Mouse (Mus musculus) neutrophil, adult 5-6 weeks (primary cell): ENCODE data around the gene Golt1b. TPM values are rescaled to one million over a fixed set of nuclear protein-coding genes. Genes with fewer than 3 reads are reported as not detected.
A peak's percentile ranks its signal among the peaks of the same experiment; 100 is the strongest.
"Not testable (repeated sequence)": the region's sequence is repeated elsewhere in the genome, so short reads cannot be mapped to it uniquely, and the experiment has no call there.

Experiments used
- ATAC-seq: fragments of 151-379, 151-347 bp; 2 replicates; pipeline ENCODE4 v1.8.0; 2017; ENCODE audit warnings: mild to moderate bottlenecking, moderate TSS enrichment; ENCODE audit not compliant: insufficient number of reproducible peaks, poor library complexity, low FRiP score, severe bottlenecking; ENCODE audit errors: extremely low read depth
- total RNA-seq: library from RNA; stranded (forward); fragments of 200-1000 nt; gene quantifications from 2 replicates; pipeline ENCODE4 v1.2.3, GENCODE M21; 2017

Golt1b gene
- 14.9 and 16.3 TPM in 2 replicates for total RNA-seq

DNA sequence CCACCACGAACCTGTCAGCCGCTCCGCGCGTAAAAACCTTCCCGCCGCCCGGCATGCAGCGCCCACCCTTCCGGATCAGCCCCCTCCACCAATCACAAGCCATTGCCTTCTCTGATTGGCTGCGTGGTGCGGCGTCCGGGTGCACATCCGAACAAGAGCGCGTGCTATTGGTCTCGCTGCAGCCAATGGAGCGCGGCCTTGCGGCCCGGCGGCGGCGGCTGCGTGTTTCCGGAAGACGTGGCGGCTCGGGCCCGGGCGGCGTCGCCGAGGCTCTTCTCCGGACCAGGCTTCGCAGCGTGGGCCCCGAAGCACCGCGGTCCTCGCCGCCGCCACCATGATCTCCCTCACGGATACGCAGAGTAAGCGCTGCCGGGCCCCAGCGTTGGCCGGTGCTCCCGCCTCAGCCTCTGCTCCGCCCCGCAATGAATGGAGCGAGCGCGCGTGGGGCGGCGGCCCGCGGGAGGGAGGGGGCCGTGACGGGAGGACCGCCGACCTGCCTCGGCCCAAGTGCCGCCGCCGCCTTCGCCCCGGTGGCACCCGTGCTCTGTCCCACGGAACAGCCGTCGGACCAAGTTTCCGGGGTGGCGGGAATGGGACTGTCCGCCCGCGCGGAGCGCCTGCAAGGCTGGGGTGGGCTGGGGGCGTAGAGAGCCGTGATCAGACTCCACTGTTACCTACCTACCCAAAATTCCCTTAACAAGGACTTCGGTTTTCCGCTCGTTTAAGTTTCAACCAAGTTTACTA, at the start of gene Golt1b, which contains the start of gene Recql:
TSS of gene Golt1b (plus strand) at position 211 of the 744 bp plus-strand sequence.
TSS of gene Recql (minus strand) at position 77 of the 744 bp plus-strand sequence.
- ATAC-seq = peak; percentile 100

DNA sequence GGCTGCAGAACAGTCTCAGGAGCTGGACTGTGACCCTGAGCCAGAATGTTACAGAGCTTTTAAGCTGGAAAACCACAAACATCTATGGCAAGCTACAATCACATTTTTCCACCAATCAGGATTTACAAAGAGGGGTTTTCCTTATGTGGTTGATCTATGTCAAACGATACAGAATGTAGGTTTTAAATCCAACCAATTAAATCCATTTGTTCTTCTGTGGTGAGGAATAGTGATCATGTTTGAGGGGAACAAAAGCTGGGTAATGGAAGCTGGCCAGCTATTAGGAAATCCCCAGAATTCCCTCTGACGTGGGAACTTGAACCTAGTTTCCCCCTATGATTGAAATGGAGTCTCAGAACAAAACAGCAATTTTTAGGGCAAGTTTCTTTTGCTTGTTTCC, 48.1 kb upstream of the Golt1b start:
- no peak for ATAC-seq

DNA sequence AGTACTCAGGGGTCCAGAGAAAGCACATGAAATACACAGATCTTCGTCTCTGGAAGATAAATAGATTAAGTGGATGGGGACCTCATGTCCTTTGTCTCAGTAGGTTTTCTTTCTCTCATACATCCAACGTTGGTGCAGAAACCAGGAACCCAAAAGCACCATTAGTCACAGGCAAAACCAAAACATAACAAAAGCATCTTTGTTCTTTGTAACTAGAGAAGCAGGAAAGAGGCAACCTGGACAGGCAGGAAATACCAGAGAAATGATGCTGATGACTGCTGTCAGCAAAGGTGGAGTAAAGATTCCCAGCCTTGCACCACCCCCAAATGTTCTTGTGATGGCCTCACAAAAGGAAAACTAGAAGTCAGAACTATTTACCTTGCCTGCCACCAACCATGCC, 47.4 kb upstream of the Golt1b start:
- no peak for ATAC-seq

DNA sequence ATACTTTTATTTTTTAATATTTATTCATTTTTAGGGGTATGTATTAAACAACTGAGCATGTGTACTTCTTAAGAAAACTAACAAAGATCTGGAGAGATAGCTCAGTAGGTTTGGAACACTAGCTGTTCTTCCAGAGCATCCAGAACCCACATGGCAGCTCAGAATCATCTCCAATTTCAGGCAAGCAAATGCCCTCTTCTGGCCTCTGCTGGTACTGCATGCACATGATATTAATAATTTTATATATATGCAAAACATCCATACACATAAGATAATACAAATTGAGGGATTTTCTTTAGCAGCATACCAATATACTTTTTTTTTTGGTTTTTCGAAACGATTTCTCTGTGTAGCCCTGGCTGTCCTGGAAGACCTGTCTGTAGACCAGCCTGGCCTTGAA, 43.5 kb upstream of the Golt1b start:
- no peak for ATAC-seq

DNA sequence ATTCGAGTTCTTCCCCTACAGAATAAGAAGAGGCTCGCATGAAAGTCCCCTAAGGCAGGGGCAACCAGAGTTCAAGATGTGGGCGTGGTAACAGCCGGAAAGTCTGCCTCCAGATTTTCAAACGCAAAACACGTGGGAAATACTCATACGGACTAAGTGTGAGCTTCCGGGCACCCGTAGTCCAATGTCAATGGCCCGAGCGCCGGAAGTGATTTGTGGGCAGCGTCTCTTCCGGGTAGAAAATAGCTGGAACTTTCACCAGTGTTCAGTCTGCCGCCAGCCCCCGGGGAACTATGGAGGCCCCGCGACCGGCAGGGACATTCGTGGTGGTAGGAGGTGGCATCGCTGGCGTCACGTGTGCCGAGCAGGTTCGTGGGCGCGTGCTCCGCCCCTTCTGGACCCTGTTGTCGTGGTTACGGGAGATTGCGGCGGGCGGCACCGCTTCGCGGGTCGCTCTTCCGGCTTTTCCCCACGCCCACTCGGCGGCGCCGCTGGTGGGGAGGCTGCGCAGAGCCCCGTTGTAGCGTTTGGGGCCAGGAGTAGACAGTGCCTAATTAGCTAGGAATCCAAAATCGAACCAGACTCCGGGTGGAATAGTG, 41.5 kb upstream of the Golt1b start, which contains the start of gene Pyroxd1:
TSS of gene Pyroxd1 (plus strand) at position 215 of the 599 bp plus-strand sequence.
- peak; percentile 83 for ATAC-seq

DNA sequence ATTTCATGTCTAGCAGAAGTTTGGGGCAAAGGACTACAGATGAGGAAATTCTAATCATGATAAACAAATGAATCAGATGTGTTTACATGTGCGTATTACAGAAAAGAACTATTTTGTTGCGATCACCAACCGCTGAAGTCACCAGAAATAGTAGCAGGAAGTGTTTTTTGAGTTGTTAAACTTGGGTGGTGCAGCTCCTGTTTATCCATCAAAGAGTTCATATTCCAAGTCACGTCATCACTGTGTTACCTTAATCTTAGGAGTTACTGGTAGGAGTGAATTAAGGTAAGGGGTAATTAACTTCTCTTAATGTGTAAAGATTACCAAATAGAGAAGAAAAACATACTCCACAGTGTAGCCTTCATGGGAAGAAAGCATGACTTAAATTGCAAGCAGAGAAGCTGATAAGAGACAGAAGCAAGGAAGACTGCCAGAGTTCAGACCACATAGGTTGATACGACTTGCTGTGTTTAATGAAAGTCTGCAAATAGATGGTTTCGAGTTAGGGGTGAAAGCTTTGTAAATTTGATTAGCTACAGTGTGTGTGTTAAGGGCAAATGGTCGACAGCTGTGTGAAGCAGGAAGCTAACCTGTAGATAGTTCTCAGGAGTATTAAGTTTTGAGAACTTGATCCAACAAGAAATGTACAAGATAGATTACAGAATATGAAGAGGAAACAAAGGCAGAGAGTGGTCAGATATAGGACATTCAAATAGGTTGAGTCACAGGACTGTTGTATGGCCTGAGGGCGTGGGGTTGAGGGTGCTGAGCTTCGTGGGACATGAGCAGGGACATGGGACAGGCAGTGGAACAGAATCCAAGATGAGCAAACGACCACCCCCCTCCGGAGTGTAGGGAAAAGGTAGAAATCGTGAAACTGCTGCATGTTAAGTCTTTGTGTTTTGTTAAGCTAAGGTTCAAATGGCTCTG, 40.6 kb upstream of the Golt1b start:
- ATAC-seq = no peak

DNA sequence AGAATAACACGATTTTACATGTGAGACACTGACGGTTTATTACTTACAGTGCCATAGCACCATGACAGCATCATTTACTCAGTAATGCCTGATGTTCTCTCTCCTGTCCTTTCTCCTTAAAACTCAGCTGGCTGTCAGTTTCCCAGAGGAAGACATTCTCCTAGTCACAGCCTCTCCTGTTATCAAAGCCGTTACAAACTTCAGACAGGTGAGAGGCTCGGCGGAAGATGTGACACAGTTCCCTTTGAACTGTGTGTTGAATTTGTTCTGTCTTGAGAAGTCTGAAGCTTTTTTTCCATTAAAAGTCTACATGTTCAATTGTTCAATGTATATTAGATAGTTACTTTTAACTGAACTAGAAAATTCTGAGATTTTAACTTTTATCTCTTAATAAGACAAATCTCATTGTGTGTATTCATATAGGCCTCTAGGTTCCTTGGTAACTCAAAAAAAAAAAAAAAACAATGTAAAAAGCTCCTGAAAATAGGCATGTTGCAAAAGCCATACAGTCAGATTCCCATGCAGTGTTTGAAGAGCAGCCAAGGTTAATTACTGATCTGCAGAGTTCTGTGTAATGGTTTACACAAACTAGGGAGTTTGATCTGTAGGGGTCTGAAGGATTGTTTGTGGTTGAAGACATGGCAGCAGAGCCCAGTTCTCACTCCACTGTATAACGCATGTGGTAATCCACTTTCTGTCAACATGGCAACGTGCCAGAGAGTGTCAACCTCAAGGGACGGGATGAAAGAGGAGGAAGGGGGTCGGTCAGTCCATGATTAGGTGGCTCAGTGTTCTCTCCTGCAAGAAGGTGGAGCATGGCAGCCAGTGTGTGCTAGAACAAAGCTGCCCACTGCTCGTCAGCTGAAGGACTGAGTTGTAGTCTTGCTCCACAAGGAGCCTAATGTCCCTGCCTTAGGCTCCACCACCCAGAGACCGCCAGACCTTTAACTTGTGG, 39.3 kb upstream of the Golt1b start:
- ATAC-seq = no peak

DNA sequence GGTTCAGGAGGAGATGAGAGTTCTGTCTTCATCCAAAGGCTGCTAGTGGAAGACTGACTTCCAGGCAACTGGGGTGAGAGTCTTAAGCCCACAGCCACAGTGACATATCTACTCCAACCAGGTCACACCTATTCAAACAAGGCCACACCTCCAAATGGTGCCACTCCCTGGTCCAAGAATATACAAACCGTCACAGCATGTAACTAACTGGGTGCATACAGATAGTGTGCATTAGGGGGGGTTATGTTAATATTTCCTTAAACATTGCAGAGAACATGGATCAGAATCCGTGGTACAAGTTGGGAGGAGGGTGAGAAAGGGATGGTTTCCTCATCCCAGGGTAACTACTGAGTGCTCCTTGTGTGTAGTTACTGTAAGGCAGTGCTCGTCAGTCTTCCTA, 34.9 kb upstream of the Golt1b start:
- ATAC-seq = not testable (repeated sequence)

DNA sequence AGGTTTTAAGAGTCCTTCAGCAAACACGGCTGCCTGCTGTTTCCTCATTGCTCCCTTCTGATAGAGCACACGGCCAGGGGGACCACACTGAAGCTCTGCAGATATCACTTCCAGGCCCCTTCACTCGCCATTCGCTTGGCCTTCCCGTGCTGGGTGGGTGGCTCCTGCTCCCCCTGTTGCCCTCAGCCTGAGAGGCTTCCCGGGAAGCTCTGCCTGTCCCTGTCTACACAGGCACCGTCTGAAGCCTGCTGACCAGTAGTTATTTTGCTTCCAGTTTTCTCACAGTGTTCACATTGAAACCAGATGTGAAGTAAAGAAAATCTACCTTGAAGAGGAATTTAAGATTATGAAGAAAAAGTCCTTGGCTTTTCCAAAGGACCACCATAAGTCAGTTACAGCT, 29.9 kb upstream of the Golt1b start:
- ATAC-seq = no peak

DNA sequence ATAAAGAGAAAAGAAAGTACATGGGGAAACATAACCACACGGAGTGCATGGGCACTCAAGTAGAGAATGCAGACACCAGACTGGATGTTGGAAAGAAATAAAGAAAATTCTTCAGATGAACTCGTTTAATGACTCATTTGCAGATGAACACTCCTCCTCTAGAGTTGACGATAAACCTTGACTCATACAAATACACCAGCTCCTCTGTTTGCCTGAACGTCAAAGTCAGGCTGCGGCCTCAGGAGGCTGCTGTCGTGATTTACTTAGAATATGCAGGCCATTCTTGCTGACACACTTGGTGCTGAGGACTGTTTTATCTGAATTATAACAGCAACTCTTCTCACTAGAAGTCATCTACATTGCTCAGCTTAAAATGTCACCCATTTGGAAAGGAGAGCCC, 25.0 kb upstream of the Golt1b start:
- no peak for ATAC-seq

DNA sequence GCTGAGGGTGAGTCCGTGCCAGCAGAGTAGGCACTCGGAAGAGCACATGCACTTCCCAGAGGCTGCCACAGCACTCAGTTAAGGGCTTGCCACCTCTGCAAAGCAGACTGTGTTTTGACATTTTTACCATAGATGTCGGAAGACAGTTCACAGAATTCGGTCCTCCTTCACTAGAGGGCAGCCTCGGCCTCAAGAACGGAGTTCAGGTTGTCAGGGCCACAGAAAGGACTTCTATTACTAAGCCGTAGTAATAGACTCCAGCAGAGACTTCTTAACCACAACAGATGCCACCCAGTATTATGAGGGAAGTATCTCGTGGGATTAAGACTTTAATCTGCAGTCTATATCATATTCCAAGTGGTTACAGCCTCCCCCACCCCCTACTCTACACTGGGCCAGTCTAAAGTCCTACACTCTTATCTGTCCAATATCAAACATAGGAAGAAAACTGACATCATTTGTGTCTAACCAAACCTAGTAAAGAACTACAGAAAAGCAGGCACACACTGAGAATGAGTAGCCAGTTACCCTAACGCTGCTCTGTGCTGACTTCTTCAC, 23.9 kb upstream of the Golt1b start:
- ATAC-seq = no peak

DNA sequence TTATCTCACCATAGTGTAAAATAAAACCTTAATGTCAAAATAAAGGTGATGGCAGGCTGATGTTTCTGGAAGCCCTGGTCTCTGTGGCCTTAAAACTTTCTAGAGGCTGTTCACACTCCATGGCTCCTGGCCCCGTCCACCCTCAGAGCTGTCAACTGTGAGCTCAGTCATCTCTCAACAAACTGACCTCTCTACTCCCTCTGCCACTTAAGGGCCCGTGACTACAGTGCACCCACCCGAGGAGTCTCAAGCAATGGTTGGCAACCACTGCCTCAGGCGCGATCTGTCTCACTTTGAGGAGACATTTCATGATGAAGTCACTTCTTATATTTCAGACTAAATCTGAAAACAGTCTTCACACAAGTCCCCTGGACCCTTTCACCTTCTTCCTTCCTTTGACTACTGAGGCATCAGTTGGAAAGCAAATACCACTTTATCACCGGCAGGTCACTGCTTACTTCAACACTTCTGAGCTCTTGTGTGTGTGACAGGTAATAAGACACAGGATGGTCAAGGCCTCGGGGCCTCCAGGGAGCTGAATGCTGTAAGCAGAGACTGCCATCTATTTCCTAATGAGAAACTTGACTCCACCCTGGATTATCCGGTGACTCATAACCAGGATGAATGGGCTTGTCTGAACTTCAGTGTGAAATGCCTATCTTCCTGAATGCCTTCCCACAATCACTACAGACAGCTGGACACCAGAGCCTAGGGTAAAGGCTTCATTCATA, 21.1 kb upstream of the Golt1b start:
- ATAC-seq = no peak

DNA sequence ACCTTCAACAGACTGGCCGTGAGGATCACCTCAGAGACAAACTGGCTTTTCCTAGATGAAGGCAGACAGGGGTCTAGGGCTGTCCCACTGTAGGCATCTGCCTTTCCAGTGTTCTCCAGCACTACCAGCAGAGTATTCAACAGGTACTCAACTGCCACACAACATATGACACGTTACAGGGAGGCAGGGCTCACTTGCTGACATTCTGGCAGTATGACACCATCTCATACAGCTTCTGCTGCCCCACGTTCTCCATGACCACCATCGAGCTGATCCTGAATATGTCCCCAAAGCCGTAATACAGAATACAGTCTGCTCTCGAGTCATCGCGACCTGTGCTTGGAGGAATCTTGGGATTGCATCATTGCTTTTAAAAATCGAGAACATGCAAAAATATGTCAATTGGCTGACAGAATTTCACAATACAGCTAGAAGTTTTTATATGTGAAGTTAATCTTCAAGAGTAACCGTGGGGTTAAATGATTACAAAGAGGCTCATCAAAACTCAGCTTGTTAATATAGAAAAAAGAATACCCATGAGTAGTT, 20.5 kb upstream of the Golt1b start:
- no peak for ATAC-seq

DNA sequence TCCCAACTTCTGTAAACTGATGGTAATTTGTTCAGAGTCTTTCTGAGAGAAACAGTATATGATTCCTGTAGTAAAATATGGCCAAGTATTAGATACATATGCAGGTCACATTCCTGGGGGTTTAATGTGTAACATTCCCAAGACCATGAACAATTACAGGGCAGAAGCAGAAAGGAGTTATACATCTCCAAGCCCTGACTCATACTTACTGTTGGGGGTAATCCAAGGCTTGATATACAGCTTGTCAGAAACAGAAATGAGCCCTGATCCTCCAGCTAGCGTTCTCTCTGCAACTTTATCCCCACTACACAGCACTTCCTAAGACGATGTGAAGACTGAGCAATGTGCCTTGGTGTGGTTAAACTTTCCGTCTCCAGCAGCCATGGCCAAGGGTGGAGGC, 19.5 kb upstream of the Golt1b start:
- ATAC-seq = no peak

DNA sequence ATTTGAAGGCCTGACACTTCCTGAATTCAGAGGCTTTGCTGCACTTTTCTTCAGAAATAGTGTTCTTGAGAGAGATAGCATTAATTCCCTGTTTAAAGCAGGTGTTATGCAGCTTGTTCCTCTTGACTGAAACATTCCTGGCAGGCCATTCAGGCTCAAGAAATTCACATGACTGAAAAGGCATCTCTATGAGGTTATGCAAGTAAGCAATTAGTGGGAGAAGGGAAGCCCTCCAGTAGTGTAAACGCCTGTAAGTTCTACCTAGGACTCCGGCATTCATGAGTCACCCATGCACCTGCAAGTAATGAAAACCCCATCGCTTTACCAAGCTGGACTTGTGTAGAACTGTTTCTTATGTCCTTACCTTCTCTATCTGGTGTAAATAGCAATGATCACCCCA, 17.5 kb upstream of the Golt1b start:
- ATAC-seq = no peak

DNA sequence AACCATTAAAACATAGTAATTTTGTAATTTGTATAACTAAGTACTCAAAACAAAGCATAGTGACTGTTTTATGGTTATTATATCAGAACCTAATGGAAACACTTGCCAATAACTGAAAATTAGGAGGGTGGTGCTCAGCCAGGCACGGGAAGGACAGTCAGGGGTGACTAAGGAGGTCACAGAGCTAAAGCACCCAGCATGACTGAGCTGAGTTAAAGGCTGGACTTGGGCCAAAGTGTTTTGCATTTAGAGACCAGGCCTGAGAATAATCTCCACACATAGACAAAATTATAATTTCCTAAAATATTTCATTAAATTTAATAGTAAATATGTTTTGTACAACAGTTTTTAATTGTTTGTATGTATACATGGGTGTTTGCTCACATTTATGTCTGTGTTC, 9.9 kb upstream of the Golt1b start:
- no peak for ATAC-seq

DNA sequence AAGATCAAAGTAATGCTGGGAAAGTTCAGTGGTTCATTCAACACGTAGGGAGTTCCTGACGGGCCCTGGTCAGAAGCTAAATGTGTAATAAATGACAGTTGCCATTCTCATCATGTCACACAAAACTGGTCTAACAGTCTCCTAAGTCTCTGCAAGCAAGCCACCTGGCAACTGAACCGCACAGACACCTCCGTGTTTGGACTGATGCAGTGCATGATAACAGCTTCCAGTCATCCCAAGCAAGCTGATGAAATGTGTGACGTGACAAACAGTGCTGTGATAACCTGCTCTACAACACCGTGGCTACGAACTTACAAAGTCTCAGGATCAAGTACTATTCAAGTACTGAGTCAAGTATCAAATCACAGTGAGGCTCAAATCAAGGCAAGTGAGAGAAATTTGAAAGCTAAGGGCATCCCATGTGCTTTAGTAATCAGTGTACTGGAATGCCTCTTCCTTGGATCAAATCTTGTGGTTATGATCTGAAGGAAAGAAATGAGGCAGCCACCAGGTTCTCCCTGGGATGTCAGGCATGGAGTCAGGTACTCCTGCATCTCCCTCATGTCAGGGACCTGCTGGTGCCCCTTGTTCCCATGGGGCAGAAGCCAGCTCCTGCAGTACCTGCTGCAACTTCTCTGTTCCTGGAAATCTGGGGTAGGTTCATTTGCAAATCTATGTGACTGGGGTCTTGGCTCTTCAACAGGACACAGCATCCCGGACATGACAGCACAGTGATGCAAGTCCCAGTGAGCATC, 8.3 kb upstream of the Golt1b start:
- ATAC-seq = no peak
